Mouse (Mus musculus): ENCODE data around the gene Mrgprh. TPM values are rescaled to one million over a fixed set of nuclear protein-coding genes. Genes with fewer than 3 reads are reported as not detected.
A peak's percentile ranks its signal among the peaks of the same experiment; 100 is the strongest.
"Not testable (repeated sequence)": the region's sequence is repeated elsewhere in the genome, so short reads cannot be mapped to it uniquely, and the experiment has no call there.

The Mrgprh gene
- total and polyA plus RNA-seq, 3 experiments: 5.6 to 9.2 (median 5.7) TPM

GRCm38 (mm10) chr17:12887021-12887775 lies 11.4 kb downstream of the Mrgprh start:
- H3K4me3 ChIP-seq: no peak overlapping the region
- H3K36me3 ChIP-seq (ENCODE audit: control insufficient read depth, insufficient read depth, low read length): no peaks in the 10 kb centered on the region
- WGBS: 45% methylated on average over 15 of the region's 15 CpGs
- intact Hi-C loops (cut with DNase I): no loop called here
- H3K27ac ChIP-seq: peak overlapping the region; percentile 60
- H3K9ac ChIP-seq (ENCODE audit: low read depth, low read length): no peak overlapping the region
- no peaks in the 10 kb centered on the region for H3K79me2 ChIP-seq (replicated peaks; ENCODE audit: control insufficient read depth, insufficient read depth, low read length)
- peaks cover 1% of the 10 kb centered on the region; the same call in 1 of the 2 replicates for H3K4me1 ChIP-seq (ENCODE audit: control insufficient read depth, insufficient read depth, low read length)
- TF ChIP-seq CTCF (IDR thresholded peaks at IDR 0.05) (no peak), EP300 (IDR thresholded peaks at IDR 0.05; ENCODE audit: insufficient read depth, low read depth, low read length) (no peak), POLR2A (IDR thresholded peaks at IDR 0.05; ENCODE audit: insufficient read depth, low read depth, low read length) (no peak)
- no peaks in the 10 kb centered on the region for H3K27me3 ChIP-seq (ENCODE audit: control insufficient read depth, insufficient read depth, low read length)
- peak in 1 of 2 experiments; percentile 43 for DNase-seq

- no peaks in the 10 kb centered on the region for H3K36me3 ChIP-seq (ENCODE audit: control insufficient read depth, insufficient read depth, low read length)
- H3K27ac ChIP-seq: no peak overlapping the region
- WGBS: 81% methylated on average over 4 of the region's 4 CpGs
- no peaks in the 10 kb centered on the region for H3K4me1 ChIP-seq (ENCODE audit: control insufficient read depth, insufficient read depth, low read length)
- H3K27me3 ChIP-seq (ENCODE audit: control insufficient read depth, insufficient read depth, low read length): no peaks in the 10 kb centered on the region
- H3K4me3 ChIP-seq: no peak overlapping the region
- DNase-seq: no peak
- intact Hi-C loops (cut with DNase I): no loop called here
- no peak overlapping the region for H3K9ac ChIP-seq (ENCODE audit: low read depth, low read length)
- H3K79me2 ChIP-seq (replicated peaks; ENCODE audit: control insufficient read depth, insufficient read depth, low read length): no peaks in the 10 kb centered on the region
- TF ChIP-seq CTCF (IDR thresholded peaks at IDR 0.05) (no peak), POLR2A (IDR thresholded peaks at IDR 0.05; ENCODE audit: insufficient read depth, low read depth, low read length) (no peak), EP300 (IDR thresholded peaks at IDR 0.05; ENCODE audit: insufficient read depth, low read depth, low read length) (no peak)
These were observed 15.2 kb downstream of the Mrgprh start for GRCm38 (mm10) chr17:12891054-12891453.

GRCm38 (mm10) chr17:12892033-12892432 lies 16.2 kb downstream of the Mrgprh start:
- Histone ChIP-seq H3K79me2 (replicated peaks; ENCODE audit: control insufficient read depth, insufficient read depth, low read length) (no peaks in the 10 kb centered on the region), H3K4me3 (no peak overlapping the region), H3K4me1 (ENCODE audit: control insufficient read depth, insufficient read depth, low read length) (no peaks in the 10 kb centered on the region), H3K27ac (no peak overlapping the region), H3K9ac (ENCODE audit: low read depth, low read length) (no peak overlapping the region), H3K36me3 (ENCODE audit: control insufficient read depth, insufficient read depth, low read length) (no peaks in the 10 kb centered on the region), H3K27me3 (ENCODE audit: control insufficient read depth, insufficient read depth, low read length) (no peaks in the 10 kb centered on the region)
- DNase-seq: no peak
- no peak for TF ChIP-seq POLR2A (IDR thresholded peaks at IDR 0.05; ENCODE audit: insufficient read depth, low read depth, low read length)
- TF ChIP-seq EP300 (IDR thresholded peaks at IDR 0.05; ENCODE audit: insufficient read depth, low read depth, low read length): no peak
- no peak for TF ChIP-seq CTCF (IDR thresholded peaks at IDR 0.05)
- 78% methylated on average over 9 of the region's 9 CpGs for WGBS
- intact Hi-C loops (cut with DNase I): no loop called here

- Histone ChIP-seq H3K36me3 (ENCODE audit: control insufficient read depth, insufficient read depth, low read length) (no peaks in the 10 kb centered on the region), H3K9ac (ENCODE audit: low read depth, low read length) (no peak overlapping the region), H3K4me1 (ENCODE audit: control insufficient read depth, insufficient read depth, low read length) (no peaks in the 10 kb centered on the region), H3K27me3 (ENCODE audit: control insufficient read depth, insufficient read depth, low read length) (no peaks in the 10 kb centered on the region), H3K27ac (no peak overlapping the region), H3K79me2 (replicated peaks; ENCODE audit: control insufficient read depth, insufficient read depth, low read length) (no peaks in the 10 kb centered on the region), H3K4me3 (no peak overlapping the region)
- intact Hi-C loops (cut with DNase I): no loop called here
- no peak for DNase-seq
- TF ChIP-seq EP300 (IDR thresholded peaks at IDR 0.05; ENCODE audit: insufficient read depth, low read depth, low read length) (no peak), CTCF (IDR thresholded peaks at IDR 0.05) (no peak), POLR2A (IDR thresholded peaks at IDR 0.05; ENCODE audit: insufficient read depth, low read depth, low read length) (no peak)
- 96% methylated on average over 5 of the region's 5 CpGs for WGBS
These were observed 21.8 kb downstream of the Mrgprh start for GRCm38 (mm10) chr17:12897674-12898073.

- H3K9ac ChIP-seq (ENCODE audit: low read depth, low read length); H3K4me1 ChIP-seq (ENCODE audit: control insufficient read depth, insufficient read depth, low read length); H3K27me3 ChIP-seq (ENCODE audit: control insufficient read depth, insufficient read depth, low read length); DNase-seq; H3K27ac ChIP-seq; H3K79me2 ChIP-seq (replicated peaks; ENCODE audit: control insufficient read depth, insufficient read depth, low read length); H3K36me3 ChIP-seq (ENCODE audit: control insufficient read depth, insufficient read depth, low read length); intact Hi-C loops (cut with DNase I); H3K4me3 ChIP-seq: not testable (repeated sequence)
- WGBS: 56% methylated on average over 2 of the region's 2 CpGs
These were observed 22.8 kb downstream of the Mrgprh start for GRCm38 (mm10) chr17:12898607-12899006.

GRCm38 (mm10) chr17:12902291-12902690 lies 26.5 kb downstream of the Mrgprh start:
- no peak overlapping the region for H3K9ac ChIP-seq (ENCODE audit: low read depth, low read length)
- TF ChIP-seq EP300 (IDR thresholded peaks at IDR 0.05; ENCODE audit: insufficient read depth, low read depth, low read length): no peak
- no peak for TF ChIP-seq CTCF (IDR thresholded peaks at IDR 0.05)
- TF ChIP-seq POLR2A (IDR thresholded peaks at IDR 0.05; ENCODE audit: insufficient read depth, low read depth, low read length): no peak
- no peak for DNase-seq
- H3K4me1 ChIP-seq (ENCODE audit: control insufficient read depth, insufficient read depth, low read length): no peaks in the 10 kb centered on the region
- intact Hi-C loops (cut with DNase I): no loop called here
- no peaks in the 10 kb centered on the region for H3K79me2 ChIP-seq (replicated peaks; ENCODE audit: control insufficient read depth, insufficient read depth, low read length)
- 96% methylated on average over 6 of the region's 6 CpGs for WGBS
- H3K36me3 ChIP-seq (ENCODE audit: control insufficient read depth, insufficient read depth, low read length): no peaks in the 10 kb centered on the region
- H3K27me3 ChIP-seq (ENCODE audit: control insufficient read depth, insufficient read depth, low read length): no peaks in the 10 kb centered on the region
- H3K27ac ChIP-seq: no peak overlapping the region
- H3K4me3 ChIP-seq: no peak overlapping the region
